Mouse (Mus musculus) stomach, postnatal 0 days (tissue): Measurements from ENCODE around the gene Jph3. TPM values are rescaled to one million over a fixed set of nuclear protein-coding genes. Genes with fewer than 3 reads are reported as not detected.

Experiments
- ATAC-seq: fragments of 200-750 bp; cut with Nextera tagmentation; 2 replicates; pipeline ENCODE4 v1.8.0; 2017; ENCODE audit not compliant: low FRiP score, low TSS enrichment
- DNase-seq: peaks from one replicate; pipeline ENCODE4 v3.0.0-alpha.2; 2016; ENCODE audit warnings: low spot score
- H3K27ac ChIP-seq: fragments of 300-500 bp; sonication (generic); replicated peaks from 2 replicates; pipeline ENCODE4 v1.5.1; 2014; ENCODE audit warnings: mild to moderate bottlenecking, control low read depth
- H3K27me3 ChIP-seq: fragments of 300-500 bp; sonication (generic); 2 replicates; pipeline ENCODE4 v1.6.1; 2014; ENCODE audit warnings: low read length; ENCODE audit not compliant: control insufficient read depth, insufficient read depth
- H3K36me3 ChIP-seq: fragments of 300-500 bp; sonication (generic); 2 replicates; pipeline ENCODE4 v1.6.1; 2014; ENCODE audit warnings: low read length, mixed read lengths; ENCODE audit not compliant: control insufficient read depth, insufficient read depth
- H3K4me1 ChIP-seq: fragments of 300-500 bp; sonication (generic); replicated peaks from 2 replicates; pipeline ENCODE4 v1.6.1; 2014; ENCODE audit warnings: antibody characterized with exemption; ENCODE audit not compliant: control insufficient read depth, insufficient read depth
- H3K4me2 ChIP-seq: fragments of 300-500 bp; sonication (generic); replicated peaks from 2 replicates; pipeline ENCODE4 v1.6.1; 2014; ENCODE audit warnings: low read depth, mild to moderate bottlenecking, control low read depth, moderate library complexity
- H3K4me3 ChIP-seq: fragments of 300-500 bp; sonication (generic); 2 replicates; pipeline ENCODE4 v1.5.1; 2014; ENCODE audit warnings: low read depth, low read length, control low read depth
- H3K9ac ChIP-seq: fragments of 300-500 bp; sonication (generic); 2 replicates; pipeline ENCODE4 v1.6.1; 2014; ENCODE audit warnings: mild to moderate bottlenecking, low read length, control low read depth, mixed read lengths
- H3K9me3 ChIP-seq: fragments of 300-500 bp; sonication (generic); 2 replicates; pipeline ENCODE4 v1.6.1; 2016; ENCODE audit warnings: low read length; ENCODE audit not compliant: control insufficient read depth
- CTCF ChIP-seq: IDR thresholded peaks from 2 replicates; pipeline ENCODE4 v1.5.1; 2016; ENCODE audit warnings: antibody characterized with exemption, low read depth, mild to moderate bottlenecking, moderate library complexity
- EP300 ChIP-seq: optimal IDR thresholded peaks from 2 replicates; pipeline ENCODE3; 2016; ENCODE audit warnings: antibody characterized with exemption
- WGBS: fragments of 180-500 bp; shearing (Covaris S2); extraction: QIAGEN DNeasy Blood & Tissue Kit; methylation state at CpG from one replicate; pipeline ENCODE4 v1.1.7; 2014; 5-methylcytosine and 5-hydroxymethylcytosine counted together
- polyA plus RNA-seq: library from polyadenylated mRNA; unstranded; fragments of >200 nt; fragmentation: Nextera tagmentation; extraction: Ambion mirVana; gene quantifications from 2 replicates; pipeline ENCODE4 v1.2.1, GENCODE M21; 2015

The Jph3 gene
- polyA plus RNA-seq, 1 experiment from 2014 or later = 1.7 TPM

GRCm38 (mm10) chr8:121820840-121821239 lies 91.4 kb downstream of the Jph3 start:
- Histone ChIP-seq H3K9ac (no peak overlapping the region), H3K4me1 (no peaks in the 10 kb centered on the region), H3K27ac (no peak overlapping the region), H3K27me3 (no peaks in the 10 kb centered on the region), H3K36me3 (peaks cover 4% of the 10 kb centered on the region; the same call in 1 of the 2 replicates), H3K4me2 (no peak overlapping the region), H3K9me3 (no peaks in the 10 kb centered on the region), H3K4me3 (no peak overlapping the region)
- DNase-seq (no peak), ATAC-seq (no peak)
- WGBS = 90% methylated on average over 6 of the region's 6 CpGs
- TF ChIP-seq EP300 = no peak
- no peak for TF ChIP-seq CTCF

GRCm38 (mm10) chr8:121821320-121821719 lies 91.9 kb downstream of the Jph3 start:
- no peak for ATAC-seq
- TF ChIP-seq CTCF = no peak
- no peak for TF ChIP-seq EP300
- Histone ChIP-seq H3K36me3 (peaks cover 4% of the 10 kb centered on the region; the same call in 1 of the 2 replicates), H3K27me3 (no peaks in the 10 kb centered on the region), H3K9ac (no peak overlapping the region), H3K4me2 (no peak overlapping the region), H3K27ac (no peak overlapping the region), H3K4me3 (no peak overlapping the region), H3K4me1 (no peaks in the 10 kb centered on the region), H3K9me3 (no peaks in the 10 kb centered on the region)
- DNase-seq = no peak
- WGBS = 91% methylated on average over 11 of the region's 11 CpGs

GRCm38 (mm10) chr8:121821770-121822169 lies 92.3 kb downstream of the Jph3 start:
- ATAC-seq = no peak
- H3K9ac ChIP-seq = no peak overlapping the region
- H3K4me1 ChIP-seq = no peaks in the 10 kb centered on the region
- WGBS = 89% methylated on average over 9 of the region's 9 CpGs
- H3K9me3 ChIP-seq = no peaks in the 10 kb centered on the region
- TF ChIP-seq CTCF (no peak), EP300 (no peak)
- H3K4me2 ChIP-seq = no peak overlapping the region
- H3K27ac ChIP-seq = no peak overlapping the region
- H3K4me3 ChIP-seq = no peak overlapping the region
- H3K27me3 ChIP-seq = no peaks in the 10 kb centered on the region
- no peak for DNase-seq
- peaks cover 4% of the 10 kb centered on the region; the same call in 1 of the 2 replicates for H3K36me3 ChIP-seq

GRCm38 (mm10) chr8:121827726-121828125 lies 98.3 kb downstream of the Jph3 start:
- Histone ChIP-seq H3K36me3 (no peaks in the 10 kb centered on the region), H3K4me3 (no peak overlapping the region), H3K9ac (no peak overlapping the region), H3K27me3 (no peaks in the 10 kb centered on the region), H3K27ac (no peak overlapping the region), H3K4me1 (no peaks in the 10 kb centered on the region), H3K9me3 (no peaks in the 10 kb centered on the region), H3K4me2 (no peak overlapping the region)
- WGBS = 96% methylated on average over 5 of the region's 5 CpGs
- ATAC-seq (no peak), DNase-seq (no peak)
- TF ChIP-seq CTCF = no peak
- no peak for TF ChIP-seq EP300

- Histone ChIP-seq H3K27me3 (no peaks in the 10 kb centered on the region), H3K9ac (peak overlapping the region; percentile 80), H3K4me1 (no peaks in the 10 kb centered on the region), H3K36me3 (no peaks in the 10 kb centered on the region), H3K4me2 (peak overlapping the region; percentile 72), H3K27ac (peak overlapping the region; percentile 53; the same call in 1 of the 2 replicates), H3K4me3 (peak overlapping the region; percentile 84), H3K9me3 (no peaks in the 10 kb centered on the region)
- DNase-seq (no peak), ATAC-seq (no peak)
- WGBS = 32% methylated on average over 10 of the region's 10 CpGs
- TF ChIP-seq EP300 (no peak), CTCF (no peak)
These were observed 99.1 kb downstream of the Jph3 start for GRCm38 (mm10) chr8:121828376-121829023.

- Histone ChIP-seq H3K9ac (peak within 1 kb of the TSS; percentile 80), H3K27me3 (no peaks in the 10 kb centered on the region), H3K27ac (peak within 1 kb of the TSS; percentile 53), H3K9me3 (no peaks in the 10 kb centered on the region), H3K36me3 (no peaks in the 10 kb centered on the region), H3K4me3 (peak within 1 kb of the TSS; percentile 84), H3K4me1 (no peaks in the 10 kb centered on the region), H3K4me2 (peak within 1 kb of the TSS; percentile 72)
- peak; percentile 90 for DNase-seq
- TF ChIP-seq EP300 = no peak
- WGBS = under 1% methylated on average over 66 of the region's 68 CpGs
- ATAC-seq = peak; percentile 99
These were observed 99.8 kb downstream of the Jph3 start, which contains the start of gene Klhdc4 for GRCm38 (mm10) chr8:121829048-121829776. Gene Klhdc4 (minus strand): TSS chr8:121829569.
